Mouse (Mus musculus) cerebellum, postnatal 4 days (tissue): ENCODE measurements at regions not wholly inside any gene's neighbourhood (a gene's known extent, or its start where the extent isn't known, plus 50 kb on each side); places are given as distances from the start of the nearest gene placed in this dataset.

ENCODE experiments used
- DNase-seq, 2 experiments: peaks; one replicate each; pipeline ENCODE4 v3.0.0; 2022; ENCODE audit warnings: low spot score in 2 of 2, mixed read lengths in 1 of 2

GRCm38 (mm10) chr10:84183239-84183638, 257.2 kb downstream of the Nuak1 start:
- DNase-seq, result no peak

DNA sequence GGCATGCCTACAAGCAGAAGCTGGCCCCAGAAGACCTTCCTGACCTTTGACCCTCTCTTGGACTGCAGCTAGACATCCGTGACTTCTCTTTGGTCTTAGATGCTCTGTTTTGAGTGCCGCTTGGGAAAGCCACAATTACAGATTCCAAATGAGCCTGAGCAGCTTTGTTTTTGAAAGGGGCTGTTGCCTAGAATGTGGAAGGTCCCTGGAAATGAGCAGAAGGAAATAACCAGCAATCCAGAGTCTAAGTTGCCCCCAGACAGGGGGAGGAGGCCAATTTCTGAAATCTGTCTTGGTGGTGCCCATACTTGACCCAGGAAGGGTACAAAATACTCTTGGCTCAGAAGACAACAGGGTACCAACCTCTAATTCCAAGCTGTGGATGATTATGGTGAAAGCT, 253.9 kb downstream of the Nuak1 start:
- no peak for DNase-seq

DNA sequence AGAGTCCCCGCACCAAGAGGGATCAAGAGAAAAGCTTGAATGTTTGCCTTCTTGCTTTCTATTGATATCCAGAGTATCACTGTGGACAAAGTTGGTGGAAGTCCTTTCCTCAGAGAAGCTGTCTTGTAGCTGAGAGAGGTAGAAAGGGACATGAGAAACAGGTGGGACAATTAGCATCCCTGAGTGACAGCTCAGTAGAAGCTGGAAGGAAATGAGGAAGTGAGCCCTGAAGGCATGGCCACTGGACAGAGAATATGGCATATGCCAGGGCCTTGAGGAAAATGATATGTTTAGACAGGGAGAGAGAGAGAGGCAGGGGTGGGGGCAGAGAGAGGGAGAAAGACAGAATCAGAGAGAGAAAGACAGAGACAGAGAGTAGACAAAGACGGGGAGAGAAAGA, 241.4 kb downstream of the Nuak1 start:
- no peak for DNase-seq

GRCm38 (mm10) chr10:84201785-84202184, 238.6 kb downstream of the Nuak1 start:
- no peak for DNase-seq

DNA sequence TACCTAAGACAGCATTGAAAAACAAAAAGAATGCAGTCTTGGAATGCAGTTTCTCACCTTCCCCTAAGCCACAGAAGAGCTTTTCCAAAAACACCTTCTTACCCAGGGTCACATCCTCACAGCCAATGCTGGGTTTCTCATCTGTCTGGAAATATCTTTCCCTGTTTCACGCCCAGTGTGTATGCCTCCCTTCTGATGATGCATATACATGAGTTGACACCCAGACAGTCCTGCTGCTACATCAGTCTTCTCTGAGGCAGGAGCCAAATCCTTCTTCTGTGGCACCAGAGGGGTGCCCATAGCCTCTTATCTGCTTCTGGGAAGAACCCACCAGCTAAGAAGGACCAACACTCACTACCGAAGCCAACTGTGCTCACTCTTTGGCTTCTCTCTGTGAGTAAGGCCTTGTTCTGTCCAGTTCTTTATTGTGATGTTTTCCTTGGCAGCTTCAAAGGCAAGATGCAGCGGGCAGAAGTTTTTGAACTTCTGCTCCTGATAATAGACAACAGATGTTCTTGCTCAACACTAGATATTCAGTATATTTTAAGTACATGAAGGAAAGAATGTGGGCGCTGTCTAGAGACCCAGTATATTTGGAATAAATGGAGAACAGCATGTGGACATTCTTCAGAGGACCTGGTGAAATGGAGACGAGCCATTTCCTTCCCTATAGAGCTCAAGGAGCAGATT, 228.2 kb downstream of the Nuak1 start:
- no peak for DNase-seq

GRCm38 (mm10) chr10:84214812-84215211, 225.6 kb downstream of the Nuak1 start:
- no peak for DNase-seq

DNA sequence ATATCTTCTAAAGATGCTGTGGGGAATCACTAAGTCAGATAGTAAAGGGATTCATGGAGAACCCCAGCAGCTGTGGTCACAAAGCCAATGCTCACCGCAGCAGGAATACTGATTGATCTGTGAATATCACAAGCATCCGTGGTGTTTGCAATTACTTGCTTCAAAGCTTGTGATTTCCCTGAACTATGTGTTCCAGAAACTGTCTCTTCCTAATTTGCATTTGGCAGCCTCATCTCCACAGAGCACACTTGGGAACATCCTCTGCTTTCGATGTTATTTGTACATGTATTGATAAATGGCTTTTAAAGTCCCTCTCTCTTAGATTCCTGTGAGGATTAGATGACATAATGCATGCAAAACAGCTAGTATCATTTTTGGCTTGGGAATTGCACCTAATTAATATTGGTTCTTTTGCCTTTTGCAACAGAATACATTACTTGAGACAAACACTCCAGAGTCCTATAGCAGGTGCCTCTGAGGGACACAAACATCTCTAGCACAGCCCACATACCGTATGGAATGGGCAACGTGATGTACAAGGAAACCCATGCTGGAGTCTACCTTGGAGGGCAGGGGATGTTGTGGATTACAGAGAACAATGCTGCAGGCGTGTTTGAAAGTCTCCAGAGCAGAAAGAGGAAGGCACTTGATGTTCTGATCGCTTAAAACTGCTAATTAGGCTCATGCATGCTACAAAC, 211.0 kb downstream of the Nuak1 start:
- DNase-seq, result no peak

DNA sequence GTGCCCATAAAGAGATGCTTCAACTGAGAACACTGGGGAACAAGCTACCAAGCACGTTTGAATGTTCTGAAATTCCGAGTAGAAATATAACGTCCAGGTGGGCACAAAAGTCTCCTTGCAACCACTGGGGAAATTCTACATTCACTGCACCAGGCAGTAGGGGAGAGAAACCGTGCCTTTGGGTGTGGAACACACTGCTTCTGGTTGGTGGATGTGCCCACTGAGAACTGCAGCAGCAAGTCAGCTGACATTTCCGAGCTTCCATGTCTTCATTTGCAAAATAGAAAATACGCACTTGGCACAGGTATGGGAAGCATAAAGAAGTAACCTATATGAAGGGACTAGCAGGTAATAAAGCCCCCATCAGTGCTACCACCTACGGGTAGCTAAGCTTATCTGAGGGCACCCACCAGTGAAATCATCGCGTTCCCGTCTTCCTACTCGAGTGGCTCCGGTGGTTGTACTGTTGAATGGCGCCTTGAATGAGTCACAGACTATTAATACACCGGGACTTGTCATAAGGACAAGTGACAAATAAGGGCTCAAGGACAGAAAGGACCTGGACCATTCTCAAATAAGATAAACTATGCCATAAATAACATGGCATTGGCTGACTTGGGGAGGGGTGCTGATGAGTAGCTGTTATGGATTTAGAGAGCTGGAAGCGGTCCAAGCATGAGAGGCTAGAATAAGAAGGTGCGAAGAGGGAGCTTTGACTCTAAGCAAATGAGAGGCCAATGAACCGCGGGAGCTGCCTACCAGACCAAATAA, 210.2 kb downstream of the Nuak1 start:
- DNase-seq, result no peak

DNA sequence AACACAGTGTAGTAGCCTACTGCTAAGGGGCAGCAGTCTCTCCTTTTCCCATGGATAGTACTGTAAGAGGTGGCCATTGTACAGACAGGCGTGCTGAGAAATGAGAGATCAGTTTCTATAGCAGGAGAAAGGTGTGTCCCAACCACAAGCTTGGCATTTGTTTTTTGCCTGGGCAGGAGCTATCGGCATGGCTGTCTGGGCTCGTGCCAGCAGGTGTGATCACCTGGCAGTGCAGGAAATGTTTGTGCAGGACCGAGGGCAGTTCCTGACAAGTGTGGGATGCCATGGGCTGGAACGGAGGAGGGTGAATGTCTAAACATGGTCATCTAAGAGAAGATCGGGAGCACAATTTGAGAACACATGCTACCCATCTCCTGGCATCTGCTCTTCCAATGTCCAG, 205.4 kb downstream of the Nuak1 start:
- no peak for DNase-seq

DNA sequence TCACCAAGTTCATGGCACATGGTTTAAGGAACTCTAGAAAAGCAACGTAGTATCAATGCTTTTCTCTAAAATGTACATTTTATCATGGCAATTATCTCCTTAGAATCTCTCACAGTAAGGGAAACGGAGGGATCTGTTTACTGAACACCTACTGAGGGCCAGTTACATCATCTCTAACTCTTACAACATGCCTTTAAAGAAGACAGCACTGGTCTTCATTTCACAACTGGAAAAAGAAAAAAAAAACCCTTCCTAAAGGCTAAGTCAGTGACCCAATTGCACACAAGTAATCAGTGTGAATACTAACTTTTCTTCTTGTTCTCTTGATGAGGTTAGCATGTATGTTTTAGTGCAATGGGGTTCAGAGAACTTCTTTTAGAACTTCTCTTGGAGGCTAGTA, 204.2 kb downstream of the Nuak1 start:
- no peak for DNase-seq

DNA sequence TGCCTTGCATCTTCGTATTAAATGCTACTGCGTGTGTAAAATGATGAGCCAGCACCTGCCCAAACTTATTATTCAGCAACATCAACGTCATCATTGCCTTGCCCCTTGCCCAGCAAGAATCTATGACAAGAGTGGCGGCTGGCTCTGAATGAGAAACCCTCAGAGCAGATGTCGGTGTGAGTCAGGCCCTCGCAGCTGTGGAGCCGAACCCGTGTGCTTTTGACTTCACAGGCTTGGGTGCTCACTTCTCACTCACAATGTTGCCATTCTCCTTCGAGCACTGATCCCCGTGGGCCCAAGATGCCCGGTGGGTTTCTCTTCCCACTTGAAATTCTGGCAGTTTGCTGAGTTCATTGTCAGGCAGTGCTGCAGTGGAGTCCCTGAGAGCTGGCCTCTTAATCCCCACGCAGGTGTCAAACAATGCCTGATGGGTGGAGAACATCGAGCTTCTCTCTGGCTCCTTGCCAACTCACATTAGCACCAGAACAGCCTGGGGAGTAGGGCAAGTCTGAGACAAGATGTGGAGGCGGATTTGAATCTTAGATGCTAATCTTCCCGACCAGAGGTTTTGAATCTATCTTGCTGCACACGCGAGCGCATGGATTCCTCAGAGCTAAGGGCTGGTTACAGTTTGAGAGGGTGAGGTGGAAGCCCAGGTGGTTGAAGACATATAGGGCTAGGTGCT, 202.0 kb downstream of the Nuak1 start:
- DNase-seq, result peak in 1 of 2 experiments; percentile 10

GRCm38 (mm10) chr10:84243283-84243682, 197.1 kb downstream of the Nuak1 start:
- no peak for DNase-seq

DNA sequence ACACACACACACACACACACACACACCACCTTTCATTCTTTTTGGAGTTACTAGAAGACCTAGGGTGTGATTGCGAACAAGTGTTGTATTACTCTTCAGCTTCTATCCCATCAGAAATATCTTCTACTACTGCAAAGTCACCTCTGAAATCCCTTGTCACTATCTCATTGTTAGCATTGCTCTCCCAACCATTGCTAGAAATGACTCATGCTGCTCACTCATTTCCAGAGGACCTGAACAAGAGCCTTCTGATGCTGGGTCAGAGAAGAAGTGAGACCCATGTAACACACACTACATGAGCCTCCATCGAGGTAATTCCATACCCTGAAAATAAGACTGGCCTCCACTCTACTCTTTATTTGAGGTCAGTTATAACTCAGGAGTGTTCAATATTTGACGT, 191.1 kb downstream of the Nuak1 start:
- no peak for DNase-seq

DNA sequence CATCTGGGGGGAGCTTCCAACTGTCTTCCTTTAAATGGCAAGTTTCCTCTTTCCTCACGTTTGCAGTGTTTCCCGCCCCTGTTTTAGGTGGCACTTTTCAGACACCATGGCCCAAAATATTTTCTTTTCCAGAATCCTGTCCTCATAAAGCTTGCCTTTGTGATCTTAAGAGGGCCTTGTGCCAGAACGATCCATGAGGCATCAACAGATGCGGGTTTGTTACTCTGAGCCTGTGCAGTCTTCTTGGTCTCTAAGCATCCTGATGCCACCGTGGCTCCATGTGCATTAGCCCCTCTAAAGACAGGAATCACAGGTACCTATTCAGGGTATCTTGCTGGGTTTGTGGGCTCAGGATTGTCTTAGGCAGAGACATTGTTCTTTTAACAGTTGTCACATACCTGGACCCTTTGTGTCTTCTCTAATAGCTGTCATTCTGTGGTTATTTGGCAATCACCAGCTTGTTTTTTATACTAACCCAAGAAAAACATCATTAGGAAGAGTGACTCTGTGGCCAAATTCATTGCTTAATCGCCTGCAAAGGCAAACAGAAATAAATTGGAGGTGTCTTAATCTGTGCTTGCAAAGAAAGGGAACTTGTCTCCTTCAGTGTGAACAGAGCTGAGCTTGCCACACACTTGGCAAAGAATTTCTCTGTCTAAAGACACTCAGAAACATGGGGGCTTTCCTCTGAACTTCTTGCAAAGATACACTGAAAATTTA, 179.3 kb downstream of the Nuak1 start:
- DNase-seq, result no peak

GRCm38 (mm10) chr10:84262943-84263342, 177.5 kb downstream of the Nuak1 start:
- DNase-seq, result no peak

- DNase-seq, result no peak
Measured at GRCm38 (mm10) chr10:84285832-84286506, 154.4 kb downstream of the Nuak1 start.

DNA sequence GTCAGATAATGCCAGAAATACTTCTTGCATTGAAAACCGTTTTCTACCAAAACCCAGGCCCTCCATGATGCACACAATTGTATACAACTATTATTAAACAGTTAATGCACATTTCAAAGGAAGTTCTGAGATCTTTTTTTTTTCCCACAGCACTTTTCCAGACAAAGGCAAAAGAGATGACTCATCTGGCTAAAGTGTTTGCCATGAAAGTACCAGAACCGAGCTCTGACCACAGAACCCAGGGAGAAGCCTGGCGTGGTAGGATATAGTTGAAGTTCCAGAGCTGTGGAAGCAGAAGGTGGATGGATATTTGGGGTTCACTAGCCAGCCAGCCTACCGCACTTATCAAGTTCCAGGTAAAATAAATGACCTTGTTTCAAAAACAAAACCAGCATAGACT, 146.0 kb downstream of the Nuak1 start:
- no peak for DNase-seq

DNA sequence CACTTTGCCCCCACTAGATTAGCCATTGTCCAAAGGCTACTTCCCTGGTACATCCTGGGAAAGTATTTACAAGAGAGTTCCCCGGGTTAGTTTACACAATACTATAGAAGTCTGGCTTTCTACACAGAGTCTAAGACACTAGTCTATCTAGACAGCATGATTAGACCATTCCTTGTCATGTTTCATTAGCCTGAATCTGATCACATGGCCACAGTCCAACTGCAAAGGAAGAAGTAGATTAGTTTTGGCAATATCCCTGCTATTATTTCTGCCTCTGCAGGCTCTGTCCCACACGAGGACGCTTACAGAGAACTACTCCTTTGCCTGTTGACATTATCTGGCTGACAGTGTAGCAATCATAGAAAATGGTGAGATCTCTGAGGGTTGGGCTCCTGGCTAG, 144.2 kb downstream of the Nuak1 start:
- no peak for DNase-seq

DNA sequence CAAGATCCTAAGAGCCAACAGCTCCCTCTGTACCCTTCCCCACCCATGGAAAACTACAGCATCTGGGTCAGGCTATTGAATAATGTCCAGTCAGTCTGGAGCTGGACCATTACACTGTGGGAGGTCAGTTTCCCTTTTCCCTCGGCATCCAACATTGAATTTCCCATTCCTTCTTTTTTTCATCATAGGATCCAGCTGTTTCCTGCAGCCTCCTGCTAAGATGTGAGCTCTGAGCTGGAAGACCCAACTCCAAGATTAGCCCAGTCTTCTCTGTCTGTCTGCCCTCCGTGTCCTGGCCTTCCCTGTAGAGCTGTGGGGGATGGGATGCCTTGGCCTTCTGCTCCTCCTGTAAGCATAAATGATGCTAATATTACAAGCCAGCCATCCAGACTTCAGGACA, 138.8 kb downstream of the Nuak1 start:
- DNase-seq, result no peak

DNA sequence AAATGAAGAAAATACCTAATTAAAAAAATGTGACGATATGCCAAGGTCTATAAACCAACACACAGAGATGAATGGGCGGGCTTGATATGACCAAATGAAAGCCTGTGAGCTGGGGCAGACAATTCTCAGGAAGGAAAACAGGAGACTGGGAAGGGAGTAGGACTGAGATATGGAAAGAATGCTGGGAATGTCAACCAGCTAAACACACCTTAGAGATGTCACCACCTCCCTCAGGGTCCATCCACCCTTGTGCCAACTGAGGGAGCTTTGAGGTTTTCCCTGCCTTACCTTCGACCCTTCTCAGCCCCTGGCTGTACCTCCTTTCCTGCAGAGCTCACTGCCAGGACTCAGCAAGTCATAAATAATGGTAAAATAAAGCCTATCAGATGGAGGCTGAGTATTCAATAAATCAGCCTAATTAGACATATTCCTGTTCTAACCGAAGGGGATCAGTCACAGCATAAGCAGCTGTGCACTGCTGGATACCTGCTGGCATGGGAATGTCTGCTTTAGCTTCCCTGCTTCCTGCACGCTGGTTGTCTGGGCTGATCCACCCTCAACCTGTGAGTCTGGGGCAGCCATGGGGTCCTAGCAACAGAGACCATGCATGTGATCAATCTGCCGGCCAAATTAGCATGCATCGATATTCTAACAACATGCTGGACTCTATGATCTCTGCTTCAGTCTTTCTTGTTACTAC, 137.4 kb downstream of the Nuak1 start:
- no peak for DNase-seq
